Mouse (Mus musculus): ENCODE measurements at regions not wholly inside any gene's neighbourhood (a gene's known extent, or its start where the extent isn't known, plus 50 kb on each side); places are given as distances from the start of the nearest gene placed in this dataset.

- ATAC-seq (ENCODE audit: low TSS enrichment), result no peak
These were observed 246.8 kb downstream of the Grpr start for GRCm38 (mm10) chrX:163302697-163303096.

- ATAC-seq (ENCODE audit: low TSS enrichment), result no peak
These were observed 248.4 kb downstream of the Grpr start for GRCm38 (mm10) chrX:163301045-163301444.

- ATAC-seq (ENCODE audit: low TSS enrichment), result no peak
These were observed 252.4 kb downstream of the Grpr start for GRCm38 (mm10) chrX:163296956-163297628.

GRCm38 (mm10) chrX:163261248-163261647 is 288.2 kb downstream of the Grpr start:
- no peak for ATAC-seq (ENCODE audit: low TSS enrichment)

- no peak for ATAC-seq (ENCODE audit: low TSS enrichment)
These were observed 288.6 kb upstream of the S100g start for GRCm38 (mm10) chrX:163253048-163253447.

GRCm38 (mm10) chrX:163205260-163205659 is 240.9 kb upstream of the S100g start:
- ATAC-seq (ENCODE audit: low TSS enrichment), result no peak

- ATAC-seq (ENCODE audit: low TSS enrichment), result no peak
These were observed 239.0 kb upstream of the S100g start for GRCm38 (mm10) chrX:163203446-163203845.

GRCm38 (mm10) chrX:163181588-163181987 is 217.2 kb upstream of the S100g start:
- no peak for ATAC-seq (ENCODE audit: low TSS enrichment)

- no peak for ATAC-seq (ENCODE audit: low TSS enrichment)
These were observed 200.4 kb upstream of the S100g start for GRCm38 (mm10) chrX:163164810-163165209.

- peak; percentile 41; the same call in 1 of the 2 replicates for ATAC-seq (ENCODE audit: low TSS enrichment)
These were observed 190.9 kb upstream of the S100g start for GRCm38 (mm10) chrX:163155251-163155650.

GRCm38 (mm10) chrX:163151970-163152369 is 187.6 kb upstream of the S100g start:
- ATAC-seq (ENCODE audit: low TSS enrichment), result no peak

- ATAC-seq (ENCODE audit: low TSS enrichment), result no peak
These were observed 180.1 kb upstream of the S100g start for GRCm38 (mm10) chrX:163144475-163144874.

- ATAC-seq (ENCODE audit: low TSS enrichment), result no peak
These were observed 175.1 kb upstream of the S100g start for GRCm38 (mm10) chrX:163139475-163139874.

- ATAC-seq (ENCODE audit: low TSS enrichment), result no peak
These were observed 164.2 kb upstream of the S100g start for GRCm38 (mm10) chrX:163128626-163129025.

- ATAC-seq (ENCODE audit: low TSS enrichment), result no peak
These were observed 153.4 kb upstream of the S100g start for GRCm38 (mm10) chrX:163117681-163118393.

GRCm38 (mm10) chrX:163117237-163117636 is 152.8 kb upstream of the S100g start:
- no peak for ATAC-seq (ENCODE audit: low TSS enrichment)

GRCm38 (mm10) chrX:163095026-163095765 is 130.8 kb upstream of the S100g start:
- ATAC-seq (ENCODE audit: low TSS enrichment), result no peak
